Mouse (Mus musculus) bone marrow, adult 2 months (tissue): ENCODE results near the gene Cpa5. TPM values are rescaled to one million over a fixed set of nuclear protein-coding genes. Genes with fewer than 3 reads are reported as not detected.

Experiments used
- H3K27ac ChIP-seq: fragments of 200-500 bp; 2 replicates; pipeline ENCODE4 v1.5.1; 2012; ENCODE audit warnings: low read depth, mild to moderate bottlenecking, control low read depth, inconsistent platforms, low read length; ENCODE audit not compliant: control insufficient read depth, poor library complexity, insufficient read depth
- H3K4me1 ChIP-seq: fragments of 200-500 bp; 2 replicates; pipeline ENCODE4 v1.6.1; 2011; ENCODE audit warnings: low read length; ENCODE audit not compliant: control insufficient read depth, insufficient read depth
- H3K4me3 ChIP-seq: fragments of 200-500 bp; replicated peaks from 2 replicates; pipeline ENCODE3; 2011; ENCODE audit warnings: mild to moderate bottlenecking, low read depth, low read length, control low read depth; ENCODE audit not compliant: control insufficient read depth
- CTCF ChIP-seq: fragments of 200-500 bp; IDR thresholded peaks from 2 replicates; pipeline ENCODE4 v1.5.1; 2011; ENCODE audit warnings: low read length, control low read depth; ENCODE audit not compliant: control insufficient read depth, insufficient read depth
- POLR2A ChIP-seq: fragments of 200-500 bp; IDR thresholded peaks from 2 replicates; pipeline ENCODE4 v1.6.1; 2011; ENCODE audit warnings: low read depth, mild to moderate bottlenecking, control low read depth, low read length, borderline replicate concordance; ENCODE audit not compliant: control insufficient read depth
- WGBS: fragments of 180-500 bp; shearing (Covaris S2); methylation state at CpG from one replicate; pipeline ENCODE4 v1.1.7; 2018; 5-methylcytosine and 5-hydroxymethylcytosine counted together
- polyA plus RNA-seq: library from polyadenylated mRNA; stranded (reverse); fragments of >200 nt; gene quantifications from 2 replicates; pipeline ENCODE4 v1.2.4, GENCODE M21; 2011; ENCODE audit warnings: low replicate concordance; ENCODE audit not compliant: missing spikeins, insufficient read depth, insufficient read length

The Cpa5 gene
- polyA plus RNA-seq, 1 experiment = not detected

- Histone ChIP-seq H3K27ac (no peak within 1 kb of the TSS; the same call in 1 of the 2 replicates), H3K4me3 (no peak within 1 kb of the TSS), H3K4me1 (no peaks in the 10 kb centered on the region; the same call in 1 of the 2 replicates)
- TF ChIP-seq POLR2A = no peak
- TF ChIP-seq CTCF = no peak
- 75% methylated on average over 5 of the region's 5 CpGs for WGBS
Measured at GRCm38 (mm10) chr6:30638674-30639268, 28.0 kb downstream of the Cpa5 start, which contains the start of gene Cpa1. TSS of gene Cpa1 (plus strand) at chr6:30639218.

- H3K4me3 ChIP-seq = no peak overlapping the region
- 55% methylated on average over 12 of the region's 12 CpGs for WGBS
- H3K4me1 ChIP-seq = no peaks in the 10 kb centered on the region
- no peak for TF ChIP-seq POLR2A
- TF ChIP-seq CTCF = no peak
- H3K27ac ChIP-seq = no peak overlapping the region
Measured at GRCm38 (mm10) chr6:30643694-30644460, 33.1 kb downstream of the Cpa5 start.

- WGBS = 92% methylated on average over 3 of the region's 3 CpGs
- no peak overlapping the region for H3K27ac ChIP-seq
- H3K4me1 ChIP-seq = no peaks in the 10 kb centered on the region
- TF ChIP-seq CTCF (no peak), POLR2A (no peak)
- H3K4me3 ChIP-seq = no peak overlapping the region
Measured at GRCm38 (mm10) chr6:30644462-30644861, 33.7 kb downstream of the Cpa5 start.

GRCm38 (mm10) chr6:30645379-30645778 lies 34.6 kb downstream of the Cpa5 start:
- 91% methylated on average over 6 of the region's 6 CpGs for WGBS
- TF ChIP-seq POLR2A = no peak
- no peak for TF ChIP-seq CTCF
- Histone ChIP-seq H3K4me3 (no peak overlapping the region), H3K4me1 (no peaks in the 10 kb centered on the region), H3K27ac (no peak overlapping the region)

GRCm38 (mm10) chr6:30649651-30650296 lies 39.0 kb downstream of the Cpa5 start:
- no peak overlapping the region for H3K27ac ChIP-seq
- H3K4me1 ChIP-seq = no peaks in the 10 kb centered on the region
- no peak overlapping the region for H3K4me3 ChIP-seq
- TF ChIP-seq CTCF = no peak
- no peak for TF ChIP-seq POLR2A
- 91% methylated on average over 11 of the region's 11 CpGs for WGBS

GRCm38 (mm10) chr6:30652425-30653188 lies 41.8 kb downstream of the Cpa5 start:
- WGBS = 73% methylated on average over 9 of the region's 9 CpGs
- no peaks in the 10 kb centered on the region for H3K4me1 ChIP-seq
- no peak overlapping the region for H3K27ac ChIP-seq
- TF ChIP-seq POLR2A (no peak), CTCF (no peak)
- no peak overlapping the region for H3K4me3 ChIP-seq

GRCm38 (mm10) chr6:30653518-30653917 lies 42.7 kb downstream of the Cpa5 start:
- no peaks in the 10 kb centered on the region; the same call in 1 of the 2 replicates for H3K4me1 ChIP-seq
- WGBS = 88% methylated on average over 6 of the region's 6 CpGs
- no peak overlapping the region for H3K27ac ChIP-seq
- TF ChIP-seq POLR2A (no peak), CTCF (no peak)
- H3K4me3 ChIP-seq = no peak overlapping the region
